Mouse (Mus musculus): Measurements from ENCODE around the gene Dchs2.

GRCm38 (mm10) chr3:83270982-83271381 is 143.2 kb downstream of the Dchs2 start:
- TF ChIP-seq POLR2A (IDR thresholded peaks at IDR 0.05; ENCODE audit: borderline replicate concordance, insufficient read depth, low read length) = no peak
- no peak for TF ChIP-seq CTCF (IDR thresholded peaks at IDR 0.05; ENCODE audit: borderline replicate concordance, insufficient read depth, low read depth, low read length)

Measured in cerebellum, adult 2 months (tissue).